Mouse (Mus musculus) embryo, embryonic 10.5 days (tissue): ENCODE results near the gene Tigd4.
A peak's percentile ranks its signal among the peaks of the same experiment; 100 is the strongest.

Experiments used
- DNase-seq: peaks from one replicate; pipeline ENCODE4 v3.0.0-alpha.2; 2015; ENCODE audit warnings: low spot score

The Tigd4 gene

GRCm38 (mm10) chr3:84615050-84615855, 21.9 kb downstream of the Tigd4 start:
- DNase-seq = peak; percentile 74

DNA sequence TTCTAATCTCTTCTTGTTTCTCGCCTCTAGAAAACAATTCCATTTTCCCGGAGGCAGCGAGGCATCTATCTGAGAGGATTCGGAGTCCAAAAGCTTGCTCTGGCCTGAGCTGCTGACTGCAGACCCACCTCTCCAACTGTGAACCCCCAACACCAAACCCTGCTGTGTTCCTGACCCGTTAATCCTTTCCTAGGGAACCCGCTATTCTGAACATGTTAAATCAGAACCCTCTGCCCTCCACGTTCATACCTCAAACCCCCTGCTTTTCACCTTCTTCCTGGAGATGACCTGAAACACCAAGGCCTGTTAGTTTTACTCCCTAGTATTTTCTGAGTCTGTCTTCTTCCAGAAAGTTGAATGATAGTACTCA, 22.5 kb downstream of the Tigd4 start:
- DNase-seq = no peak

DNA sequence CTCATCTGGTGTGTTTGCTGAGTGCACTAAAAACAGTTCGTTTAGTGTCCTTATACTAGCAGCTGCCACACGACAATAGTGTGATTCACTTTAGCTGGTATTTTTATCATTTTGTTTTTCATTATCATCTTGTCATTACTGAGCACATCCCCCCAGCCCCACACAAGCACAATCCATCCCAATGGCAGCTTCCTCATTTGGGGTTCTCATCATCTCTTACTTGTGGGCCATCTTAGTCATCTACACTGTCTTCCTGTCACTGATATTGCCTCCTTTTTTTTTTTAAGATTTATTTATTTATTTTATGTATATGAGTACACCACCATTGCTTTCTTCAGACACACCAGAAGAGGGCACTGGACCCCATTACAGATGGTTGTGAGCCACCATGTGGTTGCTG, 25.3 kb downstream of the Tigd4 start:
- DNase-seq = no peak

DNA sequence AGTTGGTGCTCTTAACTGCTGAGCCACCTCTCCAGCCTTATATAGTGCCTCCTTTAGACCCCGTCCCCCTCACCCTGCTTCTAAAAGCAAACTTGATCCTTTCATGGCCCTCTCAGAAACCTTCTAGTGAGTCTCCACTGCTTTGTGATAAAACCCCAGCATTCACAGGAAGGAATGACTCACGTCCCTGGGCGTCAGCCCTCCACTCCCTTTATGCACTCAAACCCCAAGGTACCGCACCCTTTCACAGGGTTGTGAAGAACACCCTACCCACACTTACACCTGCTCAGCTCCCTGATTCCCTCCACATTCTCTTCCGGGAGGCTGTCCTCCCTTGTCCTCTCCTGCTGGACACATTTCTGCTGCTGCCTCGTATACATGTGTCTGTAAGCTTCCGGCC, 25.7 kb downstream of the Tigd4 start:
- DNase-seq = no peak

- no peak for DNase-seq
Observed at GRCm38 (mm10) chr3:84619725-84620124, 26.4 kb downstream of the Tigd4 start.

DNA sequence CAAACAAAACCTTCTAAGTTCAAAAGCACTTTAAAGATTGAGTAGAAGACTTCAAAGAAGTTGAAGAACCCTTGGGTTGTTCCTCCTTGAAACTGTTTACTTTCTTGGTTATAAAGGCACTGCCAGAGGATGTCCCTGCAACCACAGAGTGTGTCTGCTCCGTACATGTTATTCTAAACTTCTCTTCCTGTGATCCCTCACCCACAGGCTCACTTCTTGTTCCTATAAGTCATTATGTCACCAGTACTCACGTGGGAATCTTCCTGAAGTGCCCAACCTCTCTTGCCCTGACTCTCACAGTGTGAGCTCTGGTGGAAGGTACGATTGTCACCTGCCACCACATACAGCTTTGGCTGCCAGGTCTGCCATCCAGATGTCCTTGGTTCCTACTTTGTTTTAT, 28.7 kb downstream of the Tigd4 start:
- no peak for DNase-seq

DNA sequence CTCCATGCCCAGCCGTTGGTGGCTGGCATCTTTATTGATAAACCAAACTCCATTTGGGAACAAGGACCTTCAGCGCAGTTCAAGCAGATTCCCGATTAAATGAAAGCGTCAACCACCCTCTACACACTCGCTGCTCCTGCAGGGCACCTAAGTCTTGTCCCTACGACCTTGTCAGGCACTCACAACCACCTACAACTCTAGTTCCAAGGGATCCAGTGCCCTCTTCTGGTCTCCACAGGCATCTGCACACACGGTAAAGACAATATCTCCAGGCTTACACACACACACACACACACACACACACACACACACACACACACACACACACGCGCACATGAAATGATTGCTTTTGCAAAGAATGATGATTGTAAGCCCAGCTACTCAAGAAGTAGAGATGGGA, 38.2 kb downstream of the Tigd4 start:
- DNase-seq = no peak

- no peak for DNase-seq
Observed at GRCm38 (mm10) chr3:84637095-84637494, 43.7 kb downstream of the Tigd4 start.

GRCm38 (mm10) chr3:84637890-84638578, 44.7 kb downstream of the Tigd4 start:
- DNase-seq = no peak

- no peak for DNase-seq
Observed at GRCm38 (mm10) chr3:84638858-84639257, 45.5 kb downstream of the Tigd4 start.

DNA sequence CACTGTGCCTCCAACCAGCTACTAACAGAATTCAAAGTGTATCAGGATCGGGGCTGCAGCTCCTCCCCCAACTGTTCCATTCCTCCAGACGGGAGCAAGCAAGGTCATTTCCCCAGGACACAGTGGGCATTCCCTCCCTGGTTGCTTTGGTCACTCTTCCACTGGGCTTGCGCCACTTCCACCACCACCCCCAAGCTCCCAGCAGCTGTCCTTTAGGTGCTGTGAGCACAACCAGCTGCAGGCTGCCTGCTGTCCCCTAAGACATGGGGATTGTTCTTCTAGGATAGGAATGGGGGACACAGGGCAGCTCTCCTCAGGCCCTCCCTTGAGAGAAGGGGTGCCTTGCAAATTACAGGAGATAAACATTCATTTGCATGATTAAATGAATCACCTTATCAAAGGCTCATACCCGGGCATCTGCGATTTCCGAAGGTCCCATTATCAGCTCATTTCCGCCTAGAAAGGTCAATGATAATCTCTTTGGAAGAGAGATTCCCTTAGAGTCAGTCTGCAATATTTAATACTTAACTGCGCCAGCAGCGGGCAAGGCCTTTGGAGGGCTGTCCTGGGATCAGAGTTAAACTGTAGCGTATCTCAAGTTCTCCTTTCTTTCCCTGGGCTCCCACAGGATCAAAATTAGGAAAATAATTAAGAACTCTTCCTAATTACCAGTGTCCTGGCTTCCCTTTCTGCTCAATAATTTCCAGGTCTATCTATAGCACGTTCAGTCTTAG, 46.6 kb downstream of the Tigd4 start:
- no peak for DNase-seq

DNA sequence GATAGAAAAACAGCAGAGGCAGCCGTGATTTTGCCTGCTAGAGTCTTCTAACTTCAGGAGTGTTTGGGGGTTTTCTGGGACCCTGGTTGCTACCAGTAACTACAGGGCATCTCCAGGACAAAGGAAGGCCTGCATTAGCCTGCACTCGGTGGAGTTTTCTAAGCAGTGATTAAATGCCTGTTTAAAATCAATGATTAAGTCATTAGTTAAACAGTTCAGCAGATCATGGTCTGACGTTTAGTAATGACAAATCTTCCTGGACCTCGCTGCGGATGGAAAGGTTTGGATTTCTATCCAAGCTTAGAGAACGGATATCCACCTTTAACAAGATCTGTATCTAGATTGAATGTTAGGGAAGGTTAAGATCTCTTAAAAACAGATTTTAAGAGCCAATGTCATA, 47.2 kb downstream of the Tigd4 start:
- no peak for DNase-seq

DNA sequence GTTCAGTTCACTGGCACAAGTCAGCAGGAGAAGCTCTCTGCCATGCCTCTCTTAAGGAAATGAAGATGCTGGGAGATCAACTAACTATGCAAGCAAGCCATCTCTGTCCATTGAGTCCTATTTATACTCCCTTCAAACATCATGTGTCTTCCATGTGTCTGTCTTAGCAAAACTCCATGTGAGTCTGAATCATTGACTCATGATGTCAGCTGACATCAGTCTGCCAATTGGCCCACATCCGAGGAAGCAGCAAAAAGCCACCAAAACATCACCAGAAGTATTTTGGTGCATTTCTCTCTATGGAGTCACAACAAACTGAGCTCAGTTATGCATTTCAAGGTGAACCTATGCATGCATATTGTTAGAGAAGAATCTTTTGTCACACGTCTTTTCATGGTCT, 48.0 kb downstream of the Tigd4 start:
- no peak for DNase-seq

- no peak for DNase-seq
Observed at GRCm38 (mm10) chr3:84642942-84643341, 49.6 kb downstream of the Tigd4 start.

DNA sequence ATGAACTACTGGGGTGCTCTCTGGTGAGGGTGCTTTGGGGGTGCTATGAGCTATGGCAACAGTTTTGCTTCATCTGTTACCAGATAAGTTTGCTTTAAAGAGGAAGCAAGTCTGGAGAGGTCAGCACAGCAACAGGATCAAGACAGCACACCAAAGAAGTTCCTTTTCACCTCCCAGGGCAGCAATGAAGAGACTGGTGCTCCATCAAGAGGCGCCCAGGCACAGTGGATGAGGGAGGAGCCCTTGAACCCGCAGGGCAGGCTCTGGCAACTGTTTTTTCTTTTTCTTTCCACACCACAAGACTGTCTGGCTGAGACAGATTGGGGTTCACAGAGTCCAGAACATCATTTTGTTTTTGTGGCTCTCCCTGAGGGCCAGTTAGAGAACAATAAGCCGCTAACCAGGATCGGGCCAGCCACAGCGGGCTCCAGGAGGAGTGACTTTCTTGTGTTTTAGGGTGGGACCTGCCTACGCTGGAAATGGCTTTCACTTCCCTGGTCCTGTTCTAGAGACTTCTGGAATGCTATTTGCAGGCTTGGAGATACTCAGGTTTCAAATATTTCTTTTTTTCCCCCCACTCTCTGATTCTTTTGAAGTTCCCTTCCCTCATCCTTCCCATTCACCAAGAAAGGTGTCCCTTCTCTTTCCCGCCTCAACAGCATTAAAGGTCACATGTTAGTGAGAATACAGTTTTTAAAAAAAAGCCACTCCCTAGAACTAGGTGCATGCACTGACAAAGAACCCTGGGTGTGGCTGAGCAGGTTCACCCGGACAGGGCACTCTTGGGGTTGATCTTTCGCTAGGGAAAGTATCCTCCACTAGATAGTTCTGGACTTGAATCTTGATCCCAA, 52.0 kb downstream of the Tigd4 start:
- DNase-seq = no peak

- DNase-seq = no peak
Observed at GRCm38 (mm10) chr3:84646007-84646290, 52.6 kb downstream of the Tigd4 start.

GRCm38 (mm10) chr3:84646331-84646845, 53.0 kb downstream of the Tigd4 start:
- DNase-seq = no peak
